Mouse (Mus musculus) ovary, adult 18-20 months (tissue): ENCODE results near the gene Surf1.

Source experiments
- DNase-seq: peaks from one replicate; pipeline ENCODE4 v3.0.0; 2022; ENCODE audit warnings: low spot score, mixed read lengths

The Surf1 gene

GRCm38 (mm10) chr2:26927745-26928476, 11.6 kb upstream of the Surf1 start:
- no peak for DNase-seq

- no peak for DNase-seq
Measured at GRCm38 (mm10) chr2:26921784-26922183, 5.5 kb upstream of the Surf1 start.

- no peak for DNase-seq
Measured at GRCm38 (mm10) chr2:26920190-26920855, 4.0 kb upstream of the Surf1 start.

- DNase-seq, result no peak
Measured at GRCm38 (mm10) chr2:26919684-26920083, 3.4 kb upstream of the Surf1 start.

GRCm38 (mm10) chr2:26916738-26917137, 408 bp upstream of the Surf1 start:
- DNase-seq, result no peak

- no peak for DNase-seq
Measured at GRCm38 (mm10) chr2:26914148-26914941, 2.0 kb downstream of the Surf1 start.

- no peak for DNase-seq
Measured at GRCm38 (mm10) chr2:26913416-26914147, 2.7 kb downstream of the Surf1 start.

GRCm38 (mm10) chr2:26912253-26912770, 4.0 kb downstream of the Surf1 start:
- DNase-seq, result no peak

- no peak for DNase-seq
Measured at GRCm38 (mm10) chr2:26910994-26911765, 5.2 kb downstream of the Surf1 start.

GRCm38 (mm10) chr2:26910124-26910993, 6.0 kb downstream of the Surf1 start, which contains the start of the genes Med22 and Rpl7a:
Gene Med22, minus strand, starts transcription at chr2:26910677.
Gene Rpl7a, plus strand, starts transcription at chr2:26910764.
- peak; percentile 98 for DNase-seq

- DNase-seq, result no peak
Measured at GRCm38 (mm10) chr2:26909387-26909784, 6.9 kb downstream of the Surf1 start.

- no peak for DNase-seq
Measured at GRCm38 (mm10) chr2:26908710-26909386, 7.5 kb downstream of the Surf1 start.

GRCm38 (mm10) chr2:26907109-26907508, 9.2 kb downstream of the Surf1 start:
- DNase-seq, result no peak

- DNase-seq, result no peak
Measured at GRCm38 (mm10) chr2:26906431-26906830, 9.9 kb downstream of the Surf1 start.

- no peak for DNase-seq
Measured at GRCm38 (mm10) chr2:26905936-26906335, 10.4 kb downstream of the Surf1 start.

GRCm38 (mm10) chr2:26903311-26903710, 13.0 kb downstream of the Surf1 start:
- DNase-seq, result no peak

- peak; percentile 95 for DNase-seq
Measured at GRCm38 (mm10) chr2:26902467-26903220, 13.7 kb downstream of the Surf1 start, which contains the start of gene Surf6. Gene Surf6, minus strand, starts transcription at chr2:26902879.

GRCm38 (mm10) chr2:26901834-26902400, 14.4 kb downstream of the Surf1 start:
- DNase-seq, result no peak
